9 mouse cellular contexts compared by ENCODE assay signal in genomic region chr7:29052821-29053220, GRCm38 (mm10).
DNase-seq lines count a peak whose midpoint lies in the region; ATAC-seq and TF ChIP-seq lines count a peak whose summit lies in the region.
"Had no signal": no experiment of that assay in that cellular context is flagged by ENCODE, and none has a peak within 500 bp of the region (broad histone marks: within the 10 kb centered on the region; RNA-seq: fewer than 3 reads in every experiment).

No protein-coding gene starts in this region.

- DNase-seq in hindbrain, embryonic 10.5 days (ENCODE audit: low spot score): no peak
- DNase-seq in lung, postnatal 0 days (ENCODE audit: low spot score): no peak
- DNase-seq in spleen, adult 18-20 months: no peak
- DNase-seq in urinary bladder, postnatal 36 days (ENCODE audit: low spot score in 2 of 2): no peak
- no peak for DNase-seq in right cerebral cortex, postnatal 36 days (ENCODE audit: low spot score in 2 of 2)
- DNase-seq: gastrocnemius, postnatal 25 days had no signal

- H3K27me3 ChIP-seq in hindbrain, embryonic 10.5 days (ENCODE audit: insufficient read depth, poor library complexity, severe bottlenecking): peaks cover 63% of the 10 kb centered on the region
- H3K27me3 ChIP-seq in hindbrain, embryonic 12.5 days: peaks cover 59% of the 10 kb centered on the region
- H3K27me3 ChIP-seq in E14TG2a.4 (ENCODE audit: insufficient read depth, low read length): peaks cover 58% of the 10 kb centered on the region
- H3K27me3 ChIP-seq in embryonic facial prominence, embryonic 12.5 days: peaks cover 42% of the 10 kb centered on the region
- peaks cover 23% of the 10 kb centered on the region; the same call in 1 of the 2 replicates for H3K27me3 ChIP-seq in lung, postnatal 0 days (replicated peaks; ENCODE audit: insufficient read depth, low read length)

- H3K27ac ChIP-seq in hindbrain, embryonic 10.5 days: no peak overlapping the region
- no peak overlapping the region for H3K27ac ChIP-seq in hindbrain, embryonic 12.5 days
- no peak overlapping the region for H3K27ac ChIP-seq in embryonic facial prominence, embryonic 12.5 days
- no peak overlapping the region for H3K27ac ChIP-seq in lung, postnatal 0 days (ENCODE audit: low read length)

- TF ChIP-seq CTCF in E14TG2a.4 (conservative IDR thresholded peaks at IDR 0.05; ENCODE audit: low read length): no peak
- TF ChIP-seq CTCF in lung, postnatal 0 days (IDR thresholded peaks at IDR 0.05): no peak

- peaks cover 9% of the 10 kb centered on the region for H3K4me1 ChIP-seq in hindbrain, embryonic 10.5 days (replicated peaks)
- no peaks in the 10 kb centered on the region for H3K4me1 ChIP-seq in hindbrain, embryonic 12.5 days
- peaks cover 18% of the 10 kb centered on the region for H3K4me1 ChIP-seq in E14TG2a.4 (replicated peaks; ENCODE audit: low read depth, low read length)
- no peaks in the 10 kb centered on the region for H3K4me1 ChIP-seq in embryonic facial prominence, embryonic 12.5 days
- H3K4me1 ChIP-seq in lung, postnatal 0 days (ENCODE audit: insufficient read depth, low read depth, low read length): no peaks in the 10 kb centered on the region; the same call in 1 of the 2 replicates

- H3K36me3 ChIP-seq in hindbrain, embryonic 10.5 days: no peaks in the 10 kb centered on the region
- H3K36me3 ChIP-seq in hindbrain, embryonic 12.5 days: no peaks in the 10 kb centered on the region
- peaks cover 7% of the 10 kb centered on the region; the same call in 1 of the 2 replicates for H3K36me3 ChIP-seq in E14TG2a.4 (ENCODE audit: insufficient read depth, low read length)
- no peaks in the 10 kb centered on the region for H3K36me3 ChIP-seq in embryonic facial prominence, embryonic 12.5 days
- no peaks in the 10 kb centered on the region for H3K36me3 ChIP-seq in lung, postnatal 0 days (ENCODE audit: insufficient read depth, low read length)

- peak overlapping the region; percentile 26 for H3K4me3 ChIP-seq in hindbrain, embryonic 10.5 days
- no peak overlapping the region for H3K4me3 ChIP-seq in hindbrain, embryonic 12.5 days
- peak overlapping the region; percentile 69 for H3K4me3 ChIP-seq in E14TG2a.4 (replicated peaks; ENCODE audit: low read length)
- H3K4me3 ChIP-seq in embryonic facial prominence, embryonic 12.5 days: peak overlapping the region; percentile 19; the same call in 1 of the 2 replicates
- no peak overlapping the region for H3K4me3 ChIP-seq in lung, postnatal 0 days (ENCODE audit: low read depth, low read length)

- no peak for ATAC-seq in hindbrain, embryonic 12.5 days (ENCODE audit: low FRiP score)
- ATAC-seq in embryonic facial prominence, embryonic 12.5 days (ENCODE audit: insufficient number of reproducible peaks, insufficient read depth, low FRiP score, low TSS enrichment): no peak
- ATAC-seq in lung, postnatal 0 days: 0 out of 2 replicates have a peak, but pooled peaks have one; percentile 25

- no peak for TF ChIP-seq EP300 in lung, postnatal 0 days (IDR thresholded peaks at IDR 0.05)

- WGBS in hindbrain, embryonic 10.5 days: 5% methylated on average over 19 of the region's 19 CpGs
- WGBS in hindbrain, embryonic 12.5 days: 10% methylated on average over 19 of the region's 19 CpGs
- 5% methylated on average over 19 of the region's 19 CpGs for WGBS in embryonic facial prominence, embryonic 12.5 days
- 6% methylated on average over 19 of the region's 19 CpGs for WGBS in lung, postnatal 0 days

- H3K4me2 ChIP-seq in hindbrain, embryonic 12.5 days (replicated peaks): no peak overlapping the region
- peak overlapping the region; percentile 42 for H3K4me2 ChIP-seq in embryonic facial prominence, embryonic 12.5 days (replicated peaks)
- H3K4me2 ChIP-seq in lung, postnatal 0 days (replicated peaks; ENCODE audit: low read depth, low read length): no peak overlapping the region

- H3K9me3 ChIP-seq in hindbrain, embryonic 10.5 days: peaks cover 6% of the 10 kb centered on the region; the same call in 1 of the 2 replicates
- H3K9me3 ChIP-seq in hindbrain, embryonic 12.5 days (replicated peaks): no peaks in the 10 kb centered on the region
- H3K9me3 ChIP-seq in E14TG2a.4 (ENCODE audit: low read length): peaks cover 5% of the 10 kb centered on the region
- no peaks in the 10 kb centered on the region; the same call in 1 of the 2 replicates for H3K9me3 ChIP-seq in embryonic facial prominence, embryonic 12.5 days
- no peaks in the 10 kb centered on the region for H3K9me3 ChIP-seq in lung, postnatal 0 days (ENCODE audit: low read length)

- H3K9ac ChIP-seq in hindbrain, embryonic 12.5 days: no peak overlapping the region
- H3K9ac ChIP-seq in embryonic facial prominence, embryonic 12.5 days: no peak overlapping the region
- H3K9ac ChIP-seq in lung, postnatal 0 days (replicated peaks; ENCODE audit: low read depth): no peak overlapping the region

Comparison
In these comparisons a context has a peak if more than half of its experiments do, and no peak if none do; other contexts are left out.
1. H3K4me3 ChIP-seq: peak in hindbrain, embryonic 10.5 days (single experiment), E14TG2a.4 (single experiment) and embryonic facial prominence, embryonic 12.5 days (single experiment); none in hindbrain, embryonic 12.5 days (single experiment) and lung, postnatal 0 days (single experiment).